Mouse (Mus musculus) intestine, postnatal 0 days (tissue): Measurements from ENCODE around the gene Ccl22. TPM values are rescaled to one million over a fixed set of nuclear protein-coding genes. Genes with fewer than 3 reads are reported as not detected.

ENCODE experiments used
- ATAC-seq: fragments of 200-750 bp; cut with Nextera tagmentation; 2 replicates; pipeline ENCODE4 v1.8.0; 2017; ENCODE audit warnings: mild to moderate bottlenecking, moderate TSS enrichment, moderate library complexity
- H3K27ac ChIP-seq: fragments of 300-500 bp; sonication (generic); 2 replicates; pipeline ENCODE4 v1.5.1; 2014; ENCODE audit warnings: mild to moderate bottlenecking, low read depth, low read length, moderate library complexity
- H3K27me3 ChIP-seq: fragments of 300-500 bp; sonication (generic); replicated peaks from 2 replicates; pipeline ENCODE4 v1.6.1; 2014; ENCODE audit warnings: low read length, mixed read lengths; ENCODE audit not compliant: control insufficient read depth, insufficient read depth
- H3K36me3 ChIP-seq: fragments of 300-500 bp; sonication (generic); 2 replicates; pipeline ENCODE4 v1.6.1; 2014; ENCODE audit warnings: mild to moderate bottlenecking, moderate library complexity; ENCODE audit not compliant: control insufficient read depth, insufficient read depth
- H3K4me1 ChIP-seq: fragments of 300-500 bp; sonication (generic); replicated peaks from 2 replicates; pipeline ENCODE4 v1.6.1; 2014; ENCODE audit warnings: antibody characterized with exemption, low read length, mixed read lengths; ENCODE audit not compliant: control insufficient read depth, insufficient read depth
- H3K4me2 ChIP-seq: fragments of 300-500 bp; sonication (generic); replicated peaks from 2 replicates; pipeline ENCODE4 v1.6.1; 2014; ENCODE audit warnings: low read depth, mild to moderate bottlenecking, moderate library complexity
- H3K4me3 ChIP-seq: fragments of 300-500 bp; sonication (generic); 2 replicates; pipeline ENCODE4 v1.5.1; 2014; ENCODE audit warnings: low read depth, low read length
- H3K9ac ChIP-seq: fragments of 300-500 bp; sonication (generic); 2 replicates; pipeline ENCODE4 v1.6.1; 2014; ENCODE audit warnings: mild to moderate bottlenecking, low read depth, low read length
- H3K9me3 ChIP-seq: fragments of 300-500 bp; sonication (generic); 2 replicates; pipeline ENCODE4 v1.6.1; 2016; ENCODE audit warnings: mixed run types; ENCODE audit not compliant: control insufficient read depth
- CTCF ChIP-seq: sonication (generic); IDR thresholded peaks from 2 replicates; pipeline ENCODE4 v1.5.1; 2016; ENCODE audit warnings: low read depth, mild to moderate bottlenecking, control low read depth, antibody characterized with exemption, moderate library complexity
- WGBS: fragments of 180-500 bp; shearing (Covaris S2); extraction: QIAGEN DNeasy Blood & Tissue Kit; methylation state at CpG from one replicate; pipeline ENCODE4 v1.1.7; 2014; 5-methylcytosine and 5-hydroxymethylcytosine counted together
- polyA plus RNA-seq: library from polyadenylated mRNA; unstranded; fragments of >200 nt; fragmentation: Nextera tagmentation; extraction: Ambion mirVana; gene quantifications from 2 replicates; pipeline ENCODE4 v1.2.1, GENCODE M21; 2015

Ccl22 gene
- polyA plus RNA-seq = 0.05 TPM in 1 of 2 replicates, not detected in the other

- Histone ChIP-seq H3K9ac (no peak within 1 kb of the TSS), H3K4me1 (no peaks in the 10 kb centered on the region), H3K4me3 (no peak within 1 kb of the TSS), H3K4me2 (no peak within 1 kb of the TSS), H3K36me3 (no peaks in the 10 kb centered on the region), H3K27ac (no peak within 1 kb of the TSS), H3K27me3 (no peaks in the 10 kb centered on the region), H3K9me3 (no peaks in the 10 kb centered on the region)
- TF ChIP-seq CTCF = no peak
- no peak for ATAC-seq
- 86% methylated on average over 7 of the region's 7 CpGs for WGBS
These were observed at the start of gene Ccl22 for GRCm38 (mm10) chr8:94745476-94746184. Ccl22 (plus strand) TSS chr8:94745590.

- TF ChIP-seq CTCF = no peak
- under 1% methylated on average over 41 of the region's 41 CpGs for WGBS
- no peaks in the 10 kb centered on the region for H3K36me3 ChIP-seq
- H3K4me2 ChIP-seq = peak within 1 kb of the TSS; percentile 83
- H3K27ac ChIP-seq = no peak within 1 kb of the TSS
- peak within 1 kb of the TSS; percentile 37; the same call in 1 of the 2 replicates for H3K9ac ChIP-seq
- H3K4me3 ChIP-seq = peak within 1 kb of the TSS; percentile 51
- H3K9me3 ChIP-seq = no peaks in the 10 kb centered on the region
- H3K27me3 ChIP-seq = peaks cover 15% of the 10 kb centered on the region
- ATAC-seq = peak; percentile 57
- H3K4me1 ChIP-seq = peaks cover 9% of the 10 kb centered on the region; the same call in 1 of the 2 replicates
These were observed 49.4 kb upstream of the Ccl22 start, which contains the start of gene Pllp for GRCm38 (mm10) chr8:94695994-94696384. Pllp (minus strand) TSS chr8:94696278.

- TF ChIP-seq CTCF = no peak
These were observed 48.8 kb upstream of the Ccl22 start for GRCm38 (mm10) chr8:94696566-94696965.

GRCm38 (mm10) chr8:94697956-94698355, 47.4 kb upstream of the Ccl22 start:
- Histone ChIP-seq H3K27ac (no peak overlapping the region), H3K9me3 (no peaks in the 10 kb centered on the region), H3K4me3 (no peak overlapping the region), H3K9ac (no peak overlapping the region), H3K27me3 (peaks cover 15% of the 10 kb centered on the region), H3K36me3 (no peaks in the 10 kb centered on the region), H3K4me1 (peaks cover 9% of the 10 kb centered on the region; the same call in 1 of the 2 replicates), H3K4me2 (no peak overlapping the region)
- ATAC-seq = no peak
- TF ChIP-seq CTCF = no peak
- 88% methylated on average over 6 of the region's 6 CpGs for WGBS

More at GRCm38 (mm10) chr8:94696566-94696965, 48.8 kb upstream of the Ccl22 start:
- Histone ChIP-seq H3K36me3 (no peaks in the 10 kb centered on the region), H3K4me3 (peak overlapping the region; percentile 51; the same call in 1 of the 2 replicates), H3K4me2 (0 out of 2 replicates have a peak overlapping the region, but pooled peaks have one; percentile 83), H3K9ac (no peak overlapping the region), H3K27ac (no peak overlapping the region), H3K27me3 (peaks cover 15% of the 10 kb centered on the region), H3K9me3 (no peaks in the 10 kb centered on the region), H3K4me1 (peaks cover 9% of the 10 kb centered on the region; the same call in 1 of the 2 replicates)
- no peak for ATAC-seq
- 53% methylated on average over 3 of the region's 3 CpGs for WGBS

- WGBS = 78% methylated on average over 16 of the region's 16 CpGs
- TF ChIP-seq CTCF = no peak
These were observed 46.0 kb upstream of the Ccl22 start for GRCm38 (mm10) chr8:94699366-94699765.

GRCm38 (mm10) chr8:94700421-94700935, 44.9 kb upstream of the Ccl22 start:
- H3K36me3 ChIP-seq = no peaks in the 10 kb centered on the region
- ATAC-seq = no peak
- H3K4me3 ChIP-seq = no peak overlapping the region
- H3K27ac ChIP-seq = no peak overlapping the region
- peaks cover 4% of the 10 kb centered on the region; the same call in 1 of the 2 replicates for H3K4me1 ChIP-seq
- no peaks in the 10 kb centered on the region for H3K9me3 ChIP-seq
- TF ChIP-seq CTCF = no peak
- WGBS = 82% methylated on average over 4 of the region's 4 CpGs
- peaks cover 10% of the 10 kb centered on the region for H3K27me3 ChIP-seq
- H3K9ac ChIP-seq = no peak overlapping the region
- no peak overlapping the region for H3K4me2 ChIP-seq

More at GRCm38 (mm10) chr8:94699366-94699765, 46.0 kb upstream of the Ccl22 start:
- Histone ChIP-seq H3K27ac (no peak overlapping the region), H3K36me3 (no peaks in the 10 kb centered on the region), H3K4me1 (peaks cover 9% of the 10 kb centered on the region; the same call in 1 of the 2 replicates), H3K9me3 (no peaks in the 10 kb centered on the region), H3K27me3 (peaks cover 14% of the 10 kb centered on the region), H3K4me3 (no peak overlapping the region), H3K9ac (no peak overlapping the region), H3K4me2 (no peak overlapping the region)
- no peak for ATAC-seq
